Mouse (Mus musculus): Measurements from ENCODE around the gene Taar3. TPM values are rescaled to one million over a fixed set of nuclear protein-coding genes. Genes with fewer than 3 reads are reported as not detected.

Taar3 gene
- polyA plus RNA-seq (2015; fragmentation: Nextera tagmentation; extraction: Ambion mirVana): not detected in 2 replicates

GRCm38 (mm10) chr10:23949508-23950005 is at the start of gene Taar3:
Taar3 (plus strand) TSS chr10:23949558.
- Histone ChIP-seq H3K27me3 (no peaks in the 10 kb centered on the region), H3K9ac (no peak within 1 kb of the TSS), H3K9me3 (replicated peaks) (no peaks in the 10 kb centered on the region), H3K4me1 (no peaks in the 10 kb centered on the region), H3K36me3 (no peaks in the 10 kb centered on the region), H3K4me3 (replicated peaks) (no peak within 1 kb of the TSS), H3K4me2 (replicated peaks) (no peak within 1 kb of the TSS), H3K27ac (replicated peaks) (no peak within 1 kb of the TSS)
- no peak for ATAC-seq (ENCODE audit: insufficient number of reproducible peaks, low FRiP score, low TSS enrichment, low read depth)
- 81% methylated on average over 16 of the region's 16 CpGs for WGBS

DNA sequence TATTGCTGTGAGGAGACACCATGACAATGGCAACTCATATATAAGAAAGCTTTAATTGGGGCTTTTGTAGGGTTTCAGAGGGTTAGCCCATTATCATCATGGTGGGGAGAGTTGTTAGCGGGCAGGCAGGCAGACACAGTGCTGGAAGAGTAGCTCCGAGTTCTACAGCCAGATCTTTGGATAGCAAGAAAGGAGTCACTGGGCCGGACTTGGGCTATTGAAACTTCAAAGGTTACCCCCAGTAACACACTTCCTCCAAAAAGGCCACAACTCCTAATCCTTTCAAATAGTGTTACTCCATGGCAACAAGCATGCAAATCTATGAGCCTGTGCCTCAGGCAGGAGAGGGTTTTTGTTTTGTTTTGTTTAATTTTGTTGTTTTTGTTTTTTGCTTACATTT is 48.2 kb upstream of the Taar3 start:
- Histone ChIP-seq H3K27ac (replicated peaks) (no peak overlapping the region), H3K4me1 (no peaks in the 10 kb centered on the region), H3K4me2 (replicated peaks) (no peak overlapping the region), H3K27me3 (no peaks in the 10 kb centered on the region), H3K9ac (no peak overlapping the region), H3K9me3 (replicated peaks) (no peaks in the 10 kb centered on the region), H3K4me3 (replicated peaks) (no peak overlapping the region), H3K36me3 (no peaks in the 10 kb centered on the region)
- 84% methylated on average over 3 of the region's 3 CpGs for WGBS
- ATAC-seq (ENCODE audit: insufficient number of reproducible peaks, low FRiP score, low TSS enrichment, low read depth): no peak

DNA sequence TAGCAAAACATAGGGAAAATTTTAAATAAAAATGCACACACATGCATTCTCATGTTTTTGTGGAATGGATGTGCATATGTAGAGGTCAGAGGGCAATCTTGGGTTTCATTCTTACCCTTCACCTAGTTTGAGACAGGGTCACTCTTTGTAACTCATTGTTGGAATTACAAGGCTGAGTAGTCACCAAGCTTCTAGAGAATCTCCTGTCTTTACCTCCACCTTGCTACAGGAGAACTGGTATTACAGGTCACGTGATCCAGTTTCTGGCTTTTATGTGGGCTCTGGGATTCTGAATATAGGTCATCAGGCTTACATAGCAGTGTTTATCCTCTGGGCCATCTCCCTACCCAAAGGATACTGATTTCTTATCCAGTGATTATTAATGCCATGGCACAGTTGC is 43.7 kb upstream of the Taar3 start:
- Histone ChIP-seq H3K27me3 (no peaks in the 10 kb centered on the region), H3K36me3 (no peaks in the 10 kb centered on the region), H3K4me3 (replicated peaks) (no peak overlapping the region), H3K9me3 (replicated peaks) (no peaks in the 10 kb centered on the region), H3K4me2 (replicated peaks) (no peak overlapping the region), H3K27ac (replicated peaks) (no peak overlapping the region), H3K4me1 (no peaks in the 10 kb centered on the region), H3K9ac (no peak overlapping the region)
- 82% methylated on average over 1 of the region's 1 CpGs for WGBS
- ATAC-seq (ENCODE audit: insufficient number of reproducible peaks, low FRiP score, low TSS enrichment, low read depth): no peak

DNA sequence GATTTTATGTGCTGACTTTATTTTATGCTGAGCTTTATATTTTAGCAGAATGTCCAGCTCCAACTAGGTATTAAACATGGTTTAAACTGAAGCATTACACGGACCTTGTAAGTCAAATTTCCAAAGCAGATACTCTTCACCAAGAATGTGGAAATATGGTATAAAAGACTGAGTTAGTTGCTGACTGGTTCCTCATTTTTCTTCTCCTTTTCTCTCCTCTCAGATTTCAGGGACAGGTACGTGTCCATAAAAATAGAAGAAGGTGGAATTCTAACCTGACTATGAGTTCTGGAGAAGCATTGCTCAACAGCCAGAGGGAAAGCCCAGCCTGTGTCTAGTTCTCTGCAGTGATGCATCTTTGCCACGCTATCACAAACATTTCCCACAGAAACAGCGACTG is 29.3 kb upstream of the Taar3 start, which contains the start of gene Taar1:
Taar1 (plus strand) TSS at position 301 of the 400 bp plus-strand sequence.
- Histone ChIP-seq H3K9me3 (replicated peaks) (no peaks in the 10 kb centered on the region), H3K36me3 (no peaks in the 10 kb centered on the region), H3K4me3 (replicated peaks) (no peak within 1 kb of the TSS), H3K27ac (replicated peaks) (no peak within 1 kb of the TSS), H3K9ac (no peak within 1 kb of the TSS), H3K27me3 (no peaks in the 10 kb centered on the region), H3K4me1 (no peaks in the 10 kb centered on the region), H3K4me2 (replicated peaks) (no peak within 1 kb of the TSS)
- ATAC-seq (ENCODE audit: insufficient number of reproducible peaks, low FRiP score, low TSS enrichment, low read depth): no peak
- 83% methylated on average over 4 of the region's 4 CpGs for WGBS

DNA sequence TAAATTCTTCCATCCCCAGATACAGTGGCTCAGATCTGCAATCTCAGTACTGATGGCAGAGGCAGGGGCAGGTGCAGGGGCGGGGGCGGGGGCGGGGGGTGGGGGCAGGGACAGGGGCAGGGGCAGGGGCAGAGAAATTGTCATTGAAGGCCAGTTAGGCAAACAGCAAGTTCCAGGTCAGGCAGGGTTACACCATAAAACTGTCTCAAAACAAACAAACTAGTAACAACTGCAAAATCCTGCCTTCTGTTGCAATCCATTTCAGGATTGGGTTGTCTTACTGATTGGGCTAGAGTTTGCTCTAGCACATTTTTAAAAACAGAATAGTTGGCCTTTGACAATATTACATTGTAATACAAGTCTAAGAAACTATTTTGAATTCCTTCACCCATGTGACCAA is 26.9 kb upstream of the Taar3 start:
- no peak for ATAC-seq (ENCODE audit: insufficient number of reproducible peaks, low FRiP score, low TSS enrichment, low read depth)
- H3K27ac ChIP-seq (replicated peaks): no peak overlapping the region

GRCm38 (mm10) chr10:23923941-23924340 is 25.4 kb upstream of the Taar3 start:
- Histone ChIP-seq H3K4me3 (replicated peaks) (no peak overlapping the region), H3K4me2 (replicated peaks) (no peak overlapping the region), H3K27me3 (no peaks in the 10 kb centered on the region), H3K27ac (replicated peaks) (no peak overlapping the region), H3K9ac (no peak overlapping the region), H3K4me1 (no peaks in the 10 kb centered on the region), H3K36me3 (no peaks in the 10 kb centered on the region), H3K9me3 (replicated peaks) (no peaks in the 10 kb centered on the region)
- 79% methylated on average over 2 of the region's 2 CpGs for WGBS
- no peak for ATAC-seq (ENCODE audit: insufficient number of reproducible peaks, low FRiP score, low TSS enrichment, low read depth)

More for the DNA sequence above, 26.9 kb upstream of the Taar3 start:
- no peak overlapping the region for H3K4me3 ChIP-seq (replicated peaks)
- no peak overlapping the region for H3K9ac ChIP-seq
- H3K9me3 ChIP-seq (replicated peaks): no peaks in the 10 kb centered on the region
- 79% methylated on average over 3 of the region's 3 CpGs for WGBS
- no peak overlapping the region for H3K4me2 ChIP-seq (replicated peaks)
- H3K27me3 ChIP-seq: no peaks in the 10 kb centered on the region
- no peaks in the 10 kb centered on the region for H3K36me3 ChIP-seq
- no peaks in the 10 kb centered on the region for H3K4me1 ChIP-seq

DNA sequence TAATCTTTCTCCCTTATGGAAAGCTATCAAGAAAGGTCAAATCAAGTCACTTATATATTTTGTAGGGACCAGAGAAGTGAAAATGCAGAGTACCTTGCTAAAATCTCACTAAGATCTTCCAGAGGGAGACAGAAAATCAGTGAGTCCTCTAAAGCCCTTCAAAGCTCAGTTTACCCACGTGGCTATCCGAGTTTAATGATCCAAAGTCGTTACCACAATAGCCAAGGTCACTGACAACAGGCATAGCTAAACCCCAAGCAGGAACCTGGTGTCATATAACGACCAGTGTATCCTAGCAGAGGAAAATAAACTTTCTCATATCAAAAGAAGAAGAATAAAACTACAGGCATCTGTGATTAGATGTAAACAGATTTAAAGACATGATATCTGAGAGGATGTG is 11.7 kb upstream of the Taar3 start:
- Histone ChIP-seq H3K4me1 (no peaks in the 10 kb centered on the region), H3K36me3 (no peaks in the 10 kb centered on the region), H3K27ac (replicated peaks) (no peak overlapping the region), H3K9me3 (replicated peaks) (no peaks in the 10 kb centered on the region), H3K27me3 (no peaks in the 10 kb centered on the region), H3K4me3 (replicated peaks) (no peak overlapping the region), H3K9ac (no peak overlapping the region), H3K4me2 (replicated peaks) (no peak overlapping the region)
- 35% methylated on average over 4 of the region's 4 CpGs for WGBS
- ATAC-seq (ENCODE audit: insufficient number of reproducible peaks, low FRiP score, low TSS enrichment, low read depth): no peak

GRCm38 (mm10) chr10:23938312-23938711 is 11.0 kb upstream of the Taar3 start, which contains the start of gene Taar2:
Taar2 (plus strand) TSS chr10:23938572.
- no peak for ATAC-seq (ENCODE audit: insufficient number of reproducible peaks, low FRiP score, low TSS enrichment, low read depth)
- no peak within 1 kb of the TSS for H3K4me3 ChIP-seq (replicated peaks)
- H3K4me2 ChIP-seq (replicated peaks): no peak within 1 kb of the TSS
- no peaks in the 10 kb centered on the region for H3K9me3 ChIP-seq (replicated peaks)
- no peak within 1 kb of the TSS for H3K9ac ChIP-seq
- H3K4me1 ChIP-seq: no peaks in the 10 kb centered on the region
- H3K36me3 ChIP-seq: no peaks in the 10 kb centered on the region
- no peak within 1 kb of the TSS for H3K27ac ChIP-seq (replicated peaks)
- whole genome bisulfite sequencing: 63% methylated on average over 6 of the region's 6 CpGs
- no peaks in the 10 kb centered on the region for H3K27me3 ChIP-seq

DNA sequence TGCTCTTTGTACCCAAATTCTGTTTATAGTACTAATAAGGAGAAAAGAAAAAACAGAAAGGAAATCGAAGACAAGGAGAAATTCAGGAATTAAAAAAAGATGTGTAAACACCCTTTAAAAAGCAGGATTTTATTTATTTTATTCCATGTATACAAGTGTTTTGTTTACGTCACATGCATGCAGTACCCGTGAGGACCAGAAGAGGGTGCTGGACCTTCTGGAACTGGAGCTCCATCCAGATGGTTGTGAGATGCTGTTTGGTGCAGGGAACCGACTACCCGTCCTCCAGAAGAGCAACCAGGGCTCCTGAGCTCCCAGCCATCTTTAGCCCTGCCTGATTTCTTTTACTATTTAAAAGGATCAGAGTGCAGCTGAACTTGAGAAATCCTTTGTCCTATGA is 6.9 kb upstream of the Taar3 start:
- Histone ChIP-seq H3K27me3 (no peaks in the 10 kb centered on the region), H3K4me1 (no peaks in the 10 kb centered on the region), H3K36me3 (no peaks in the 10 kb centered on the region), H3K9ac (no peak overlapping the region), H3K4me2 (replicated peaks) (no peak overlapping the region), H3K27ac (replicated peaks) (no peak overlapping the region), H3K9me3 (replicated peaks) (no peaks in the 10 kb centered on the region), H3K4me3 (replicated peaks) (no peak overlapping the region)
- WGBS: 66% methylated on average over 5 of the region's 5 CpGs
- ATAC-seq (ENCODE audit: insufficient number of reproducible peaks, low FRiP score, low TSS enrichment, low read depth): no peak

- H3K36me3 ChIP-seq: no peaks in the 10 kb centered on the region
- no peaks in the 10 kb centered on the region for H3K27me3 ChIP-seq
- no peak overlapping the region for H3K27ac ChIP-seq (replicated peaks)
- H3K9me3 ChIP-seq (replicated peaks): no peaks in the 10 kb centered on the region
- H3K4me1 ChIP-seq: no peaks in the 10 kb centered on the region
- H3K4me2 ChIP-seq (replicated peaks): no peak overlapping the region
- no peak for ATAC-seq (ENCODE audit: insufficient number of reproducible peaks, low FRiP score, low TSS enrichment, low read depth)
- 64% methylated on average over 7 of the region's 7 CpGs for WGBS
- no peak overlapping the region for H3K9ac ChIP-seq
- no peak overlapping the region for H3K4me3 ChIP-seq (replicated peaks)
These were observed 1.3 kb upstream of the Taar3 start for GRCm38 (mm10) chr10:23948026-23948425.

GRCm38 (mm10) chr10:23951714-23952113 is 2.4 kb downstream of the Taar3 start:
- Histone ChIP-seq H3K9me3 (replicated peaks) (no peaks in the 10 kb centered on the region), H3K27ac (replicated peaks) (no peak overlapping the region), H3K4me2 (replicated peaks) (no peak overlapping the region), H3K36me3 (no peaks in the 10 kb centered on the region), H3K4me1 (no peaks in the 10 kb centered on the region), H3K4me3 (replicated peaks) (no peak overlapping the region), H3K9ac (no peak overlapping the region), H3K27me3 (no peaks in the 10 kb centered on the region)
- WGBS: 76% methylated on average over 6 of the region's 6 CpGs
- no peak for ATAC-seq (ENCODE audit: insufficient number of reproducible peaks, low FRiP score, low TSS enrichment, low read depth)

- no peak overlapping the region for H3K9ac ChIP-seq
- H3K27ac ChIP-seq (replicated peaks): no peak overlapping the region
- H3K4me1 ChIP-seq: no peaks in the 10 kb centered on the region
- H3K9me3 ChIP-seq (replicated peaks): no peaks in the 10 kb centered on the region
- no peak overlapping the region for H3K4me2 ChIP-seq (replicated peaks)
- WGBS: 45% methylated on average over 3 of the region's 3 CpGs
- H3K36me3 ChIP-seq: no peaks in the 10 kb centered on the region
- no peak overlapping the region for H3K4me3 ChIP-seq (replicated peaks)
- H3K27me3 ChIP-seq: no peaks in the 10 kb centered on the region
- ATAC-seq (ENCODE audit: insufficient number of reproducible peaks, low FRiP score, low TSS enrichment, low read depth): no peak
These were observed 9.7 kb downstream of the Taar3 start for GRCm38 (mm10) chr10:23959071-23959470.
